Comparison of ENCODE assay signal across 8 mouse cellular contexts in the genomic region with DNA sequence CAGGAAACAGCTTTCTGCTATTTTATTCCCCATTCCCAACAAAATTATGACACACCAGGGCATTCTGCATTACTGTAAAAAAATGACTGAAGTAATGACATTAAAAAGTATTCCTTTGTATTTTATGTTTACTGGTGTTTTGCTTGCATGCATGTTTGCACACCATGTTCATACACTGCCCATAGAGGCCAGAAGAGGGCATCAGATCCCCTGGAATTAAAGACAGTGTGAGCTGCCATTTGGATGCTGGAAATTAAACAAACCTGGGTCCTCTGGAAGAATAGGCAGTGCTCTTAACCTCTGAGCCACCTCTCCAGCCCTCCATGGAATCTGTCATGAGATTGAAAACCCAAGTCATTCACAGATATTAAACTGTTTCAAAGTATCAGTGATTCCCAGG.
A peak's percentile ranks its signal among the peaks of the same experiment; 100 is the strongest.
DNase-seq lines count a peak whose midpoint lies in the region; ATAC-seq lines count a peak whose summit lies in the region.
"Had no signal": no experiment of that assay in that cellular context is flagged by ENCODE, and none has a peak within 500 bp of the region (broad histone marks: within the 10 kb centered on the region; RNA-seq: fewer than 3 reads in every experiment).

No protein-coding gene starts in this region.

- no peaks in the 10 kb centered on the region for H3K4me1 ChIP-seq in hindbrain, embryonic 10.5 days (replicated peaks)
- no peaks in the 10 kb centered on the region for H3K4me1 ChIP-seq in hindbrain, embryonic 13.5 days (replicated peaks)
- H3K4me1 ChIP-seq: embryonic facial prominence, embryonic 13.5 days had no signal

- H3K36me3 ChIP-seq in hindbrain, embryonic 10.5 days, result peaks cover 9% of the 10 kb centered on the region; the same call in 1 of the 2 replicates
- H3K36me3 ChIP-seq in hindbrain, embryonic 13.5 days, result peaks cover 4% of the 10 kb centered on the region; the same call in 1 of the 2 replicates

- H3K9me3 ChIP-seq in hindbrain, embryonic 10.5 days, result no peaks in the 10 kb centered on the region
- H3K9me3 ChIP-seq in hindbrain, embryonic 13.5 days, result no peaks in the 10 kb centered on the region
- H3K9me3 ChIP-seq: embryonic facial prominence, embryonic 13.5 days had no signal

- H3K4me3 ChIP-seq in hindbrain, embryonic 10.5 days, result no peak overlapping the region
- H3K4me3 ChIP-seq in hindbrain, embryonic 13.5 days, result no peak overlapping the region
- H3K4me3 ChIP-seq: embryonic facial prominence, embryonic 13.5 days had no signal

- no peak for ATAC-seq in hindbrain, embryonic 13.5 days (ENCODE audit: low FRiP score)
- ATAC-seq in megakaryocyte, adult 5-6 weeks (ENCODE audit: poor library complexity, severe bottlenecking), result no peak

- H3K27ac ChIP-seq in hindbrain, embryonic 10.5 days, result no peak overlapping the region
- no peak overlapping the region for H3K27ac ChIP-seq in hindbrain, embryonic 13.5 days
- H3K27ac ChIP-seq: embryonic facial prominence, embryonic 13.5 days had no signal

- peak; percentile 31 for DNase-seq in hindbrain, embryonic 10.5 days (ENCODE audit: low spot score)
- DNase-seq in B cell, adult 2 months, result peak; percentile 11 to 24
- DNase-seq in MN1 (ENCODE audit: low spot score), result peak; percentile 39
- DNase-seq in kidney, postnatal 14 days, result peak; percentile 50
- DNase-seq in urinary bladder, postnatal 25 days (ENCODE audit: low spot score), result no peak

- H3K9ac ChIP-seq in hindbrain, embryonic 13.5 days, result no peak overlapping the region
- H3K9ac ChIP-seq: embryonic facial prominence, embryonic 13.5 days had no signal

- H3K27me3 ChIP-seq in hindbrain, embryonic 10.5 days (ENCODE audit: insufficient read depth, poor library complexity, severe bottlenecking), result no peaks in the 10 kb centered on the region
- no peaks in the 10 kb centered on the region for H3K27me3 ChIP-seq in hindbrain, embryonic 13.5 days
- H3K27me3 ChIP-seq: embryonic facial prominence, embryonic 13.5 days had no signal

- no peak overlapping the region for H3K4me2 ChIP-seq in hindbrain, embryonic 13.5 days
- H3K4me2 ChIP-seq: embryonic facial prominence, embryonic 13.5 days had no signal
